Mouse (Mus musculus) C2C12 (cell line): ENCODE measurements around the gene 2010300C02Rik.

Source experiments
- CTCF ChIP-seq: IDR thresholded peaks from one replicate; pipeline ENCODE4 v1.5.1; 2011; ENCODE audit not compliant: control insufficient read depth, insufficient read depth, insufficient read length
- MAX ChIP-seq: IDR thresholded peaks from one replicate; pipeline ENCODE4 v1.6.1; 2011; ENCODE audit warnings: mild to moderate bottlenecking, control low read depth
- MYOD1 ChIP-seq: IDR thresholded peaks from one replicate; pipeline ENCODE4 v1.6.1; 2011; ENCODE audit warnings: low read depth; ENCODE audit not compliant: control insufficient read depth, insufficient read length
- MYOG ChIP-seq: IDR thresholded peaks from one replicate; pipeline ENCODE4 v1.6.1; 2011; ENCODE audit not compliant: control insufficient read depth, insufficient read length; ENCODE audit errors: extremely low read depth

DNA sequence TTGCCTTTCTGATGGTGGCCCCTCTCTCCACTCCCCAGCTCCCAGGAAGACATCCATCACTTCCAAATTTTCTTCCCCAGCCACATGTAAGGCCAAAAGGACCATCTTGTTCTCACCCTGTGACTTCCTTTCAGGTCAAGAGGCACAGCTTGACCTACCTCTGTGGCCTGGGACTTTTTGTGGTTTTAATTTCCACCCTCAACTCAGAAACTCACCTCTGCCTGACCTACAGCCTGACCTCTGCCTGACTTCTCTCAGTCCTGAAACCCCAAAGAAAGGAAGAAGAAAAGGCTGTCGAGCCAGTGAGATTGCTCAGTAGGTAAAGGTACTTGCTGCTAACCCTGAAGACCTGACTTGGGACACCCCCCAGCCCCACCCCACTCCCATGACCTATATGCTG is 100.3 kb downstream of the 2010300C02Rik start:
- TF ChIP-seq CTCF (no peak), MYOG (no peak), MAX (no peak), MYOD1 (no peak)
